Mouse (Mus musculus) forebrain, embryonic 13.5 days (tissue): ENCODE measurements at regions not wholly inside any gene's neighbourhood (a gene's known extent, or its start where the extent isn't known, plus 50 kb on each side); places are given as distances from the start of the nearest gene placed in this dataset.

Experiments used
- ATAC-seq: fragments of 200-750 bp; cut with Nextera tagmentation; 2 replicates; pipeline ENCODE4 v1.8.0; 2017
- H3K27ac ChIP-seq: fragments of 300-500 bp; sonication (generic); 2 replicates; pipeline ENCODE4 v1.5.1; 2015; ENCODE audit warnings: inconsistent platforms, mild to moderate bottlenecking, moderate library complexity
- H3K27me3 ChIP-seq: fragments of 300-500 bp; sonication (generic); 2 replicates; pipeline ENCODE4 v1.6.1; 2015; ENCODE audit warnings: mild to moderate bottlenecking, inconsistent platforms
- H3K36me3 ChIP-seq: fragments of 300-500 bp; sonication (generic); 2 replicates; pipeline ENCODE4 v1.6.1; 2015; ENCODE audit warnings: mild to moderate bottlenecking, inconsistent platforms; ENCODE audit not compliant: poor library complexity, severe bottlenecking
- H3K4me1 ChIP-seq: fragments of 300-500 bp; sonication (generic); 2 replicates; pipeline ENCODE4 v1.6.1; 2015; ENCODE audit warnings: inconsistent platforms
- H3K4me2 ChIP-seq: fragments of 300-500 bp; sonication (generic); 2 replicates; pipeline ENCODE4 v1.6.1; 2015; ENCODE audit warnings: inconsistent platforms, mild to moderate bottlenecking, moderate library complexity
- H3K4me3 ChIP-seq: fragments of 300-500 bp; sonication (generic); 2 replicates; pipeline ENCODE4 v1.5.1; 2015; ENCODE audit warnings: mild to moderate bottlenecking, inconsistent platforms
- H3K9ac ChIP-seq: fragments of 300-500 bp; sonication (generic); 2 replicates; pipeline ENCODE4 v1.6.1; 2015; ENCODE audit warnings: mild to moderate bottlenecking, inconsistent platforms
- H3K9me3 ChIP-seq: fragments of 300-500 bp; sonication (generic); replicated peaks from 2 replicates; pipeline ENCODE4 v1.6.1; 2016; ENCODE audit warnings: inconsistent platforms
- WGBS: fragments of 180-500 bp; shearing (Covaris S2); methylation state at CpG from one replicate; pipeline ENCODE4 v1.1.7; 2015; 5-methylcytosine and 5-hydroxymethylcytosine counted together

DNA sequence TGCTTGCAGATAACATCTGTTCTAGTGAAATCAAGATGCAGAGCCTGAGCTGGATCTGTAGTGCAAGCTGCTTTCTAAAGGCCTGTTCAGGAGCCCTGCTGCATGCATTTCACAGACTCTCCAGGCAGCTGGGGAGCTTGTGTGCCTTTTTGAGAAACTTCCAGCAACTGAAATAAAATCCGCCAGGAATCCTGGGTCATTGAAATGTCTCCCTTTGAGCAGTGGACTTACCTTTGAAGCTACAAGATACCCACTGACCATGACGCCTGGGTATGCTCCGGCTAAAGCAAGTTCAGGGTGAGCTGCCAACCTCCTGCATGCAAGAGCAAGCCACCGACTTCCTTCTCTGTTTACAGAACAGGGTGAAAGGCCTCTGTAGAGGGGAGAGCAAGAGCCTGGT is 278.7 kb downstream of the Cenpw start:
- Histone ChIP-seq H3K27me3 (no peaks in the 10 kb centered on the region), H3K9me3 (no peaks in the 10 kb centered on the region), H3K4me2 (no peak overlapping the region), H3K4me1 (no peaks in the 10 kb centered on the region; the same call in 1 of the 2 replicates), H3K27ac (no peak overlapping the region), H3K36me3 (no peaks in the 10 kb centered on the region), H3K4me3 (no peak overlapping the region), H3K9ac (no peak overlapping the region)
- 47% methylated on average over 4 of the region's 4 CpGs for WGBS
- ATAC-seq = peak; percentile 38; the same call in 1 of the 2 replicates

GRCm38 (mm10) chr10:29897780-29898363 is 302.5 kb downstream of the Cenpw start:
- Histone ChIP-seq H3K36me3 (no peaks in the 10 kb centered on the region), H3K4me2 (no peak overlapping the region), H3K9ac (no peak overlapping the region), H3K4me1 (no peaks in the 10 kb centered on the region), H3K27ac (no peak overlapping the region), H3K4me3 (no peak overlapping the region), H3K27me3 (no peaks in the 10 kb centered on the region), H3K9me3 (no peaks in the 10 kb centered on the region)
- peak; percentile 53 for ATAC-seq
- WGBS = 21% methylated on average over 1 of the region's 1 CpGs

- Histone ChIP-seq H3K9ac (no peak overlapping the region), H3K27ac (no peak overlapping the region), H3K4me3 (no peak overlapping the region), H3K4me1 (no peaks in the 10 kb centered on the region), H3K9me3 (no peaks in the 10 kb centered on the region), H3K4me2 (no peak overlapping the region), H3K36me3 (no peaks in the 10 kb centered on the region), H3K27me3 (no peaks in the 10 kb centered on the region)
- no peak for ATAC-seq
These were observed 328.9 kb upstream of the Rspo3 start for GRCm38 (mm10) chr10:29864566-29864965.

- Histone ChIP-seq H3K4me2 (no peak overlapping the region), H3K4me3 (no peak overlapping the region), H3K4me1 (peaks cover 6% of the 10 kb centered on the region), H3K36me3 (no peaks in the 10 kb centered on the region), H3K9ac (no peak overlapping the region), H3K27me3 (no peaks in the 10 kb centered on the region), H3K9me3 (no peaks in the 10 kb centered on the region), H3K27ac (no peak overlapping the region; the same call in 1 of the 2 replicates)
- ATAC-seq = peak; percentile 43; the same call in 1 of the 2 replicates
- WGBS = under 1% methylated on average over 2 of the region's 2 CpGs
These were observed 320.2 kb upstream of the Rspo3 start for GRCm38 (mm10) chr10:29855749-29856313.

- ATAC-seq = no peak
- H3K27ac ChIP-seq = no peak overlapping the region
- H3K36me3 ChIP-seq = no peaks in the 10 kb centered on the region
- H3K9me3 ChIP-seq = no peaks in the 10 kb centered on the region
- 50% methylated on average over 2 of the region's 2 CpGs for WGBS
- peaks cover 6% of the 10 kb centered on the region for H3K4me1 ChIP-seq
- H3K27me3 ChIP-seq = no peaks in the 10 kb centered on the region
- H3K4me3 ChIP-seq = no peak overlapping the region
- no peak overlapping the region for H3K4me2 ChIP-seq
- no peak overlapping the region for H3K9ac ChIP-seq
These were observed 316.8 kb upstream of the Rspo3 start for GRCm38 (mm10) chr10:29852516-29852915.

GRCm38 (mm10) chr10:29824939-29825658 is 289.4 kb upstream of the Rspo3 start:
- Histone ChIP-seq H3K27ac (no peak overlapping the region), H3K9me3 (no peaks in the 10 kb centered on the region), H3K4me3 (no peak overlapping the region), H3K9ac (no peak overlapping the region), H3K27me3 (no peaks in the 10 kb centered on the region), H3K4me2 (no peak overlapping the region), H3K4me1 (no peaks in the 10 kb centered on the region), H3K36me3 (no peaks in the 10 kb centered on the region)
- WGBS = 79% methylated on average over 5 of the region's 5 CpGs
- peak; percentile 41; the same call in 1 of the 2 replicates for ATAC-seq

GRCm38 (mm10) chr10:29824413-29824812 is 288.7 kb upstream of the Rspo3 start:
- Histone ChIP-seq H3K9me3 (no peaks in the 10 kb centered on the region), H3K4me2 (no peak overlapping the region), H3K4me3 (no peak overlapping the region), H3K36me3 (no peaks in the 10 kb centered on the region), H3K27me3 (no peaks in the 10 kb centered on the region), H3K27ac (no peak overlapping the region), H3K9ac (no peak overlapping the region), H3K4me1 (no peaks in the 10 kb centered on the region)
- ATAC-seq = no peak

DNA sequence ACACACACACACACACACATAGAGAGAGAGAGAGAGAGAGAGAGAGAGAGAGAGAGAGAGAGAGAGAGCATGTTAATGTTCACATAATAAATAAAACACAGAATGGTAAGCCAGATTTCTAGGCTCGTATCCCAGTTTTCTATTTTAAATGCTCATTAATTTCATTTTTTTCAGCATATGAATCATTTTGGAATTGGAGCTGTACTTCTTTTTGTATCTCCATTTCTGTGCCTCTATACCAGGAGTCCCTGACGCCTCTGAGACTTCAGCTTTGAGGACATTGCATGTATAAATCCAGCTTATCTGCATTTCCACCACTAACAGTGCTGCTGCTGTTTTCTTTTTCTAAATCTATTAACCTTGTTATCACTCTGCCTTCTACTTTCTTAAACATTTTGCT is 287.5 kb upstream of the Rspo3 start:
- peak; percentile 36; the same call in 1 of the 2 replicates for ATAC-seq
- no peak overlapping the region for H3K27ac ChIP-seq
- WGBS = 82% methylated on average over 2 of the region's 2 CpGs

DNA sequence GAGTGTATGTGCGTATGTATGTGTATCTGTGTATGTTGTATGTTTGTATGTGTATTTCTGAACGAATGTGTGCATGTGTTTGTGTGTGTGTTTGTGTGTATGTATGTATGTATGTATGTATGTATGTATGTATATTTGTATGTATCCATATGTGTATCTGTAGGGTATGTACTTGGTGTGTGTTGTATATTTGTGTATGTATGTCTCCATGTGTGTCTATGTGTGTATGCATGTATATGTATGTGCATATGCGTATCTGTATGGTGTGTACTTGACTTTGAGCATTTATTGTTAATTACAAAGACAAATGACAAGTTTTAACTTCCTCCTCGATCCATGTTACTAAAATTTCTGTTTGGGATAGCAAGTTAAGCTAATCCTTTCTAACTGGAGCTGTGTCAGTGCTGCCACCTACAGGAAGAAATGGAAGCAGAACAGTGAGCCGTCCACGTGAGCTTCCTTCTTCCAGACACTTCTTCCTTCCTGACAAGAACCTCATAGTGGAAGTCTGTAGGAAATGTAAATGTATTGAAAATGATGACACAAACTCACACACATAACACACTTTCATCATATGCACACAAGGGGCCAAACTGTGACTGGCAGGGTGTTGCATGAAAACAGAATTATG is 268.4 kb upstream of the Rspo3 start:
- 43% methylated on average over 6 of the region's 6 CpGs for WGBS
- Histone ChIP-seq H3K27me3 (no peaks in the 10 kb centered on the region), H3K4me2 (no peak overlapping the region), H3K9ac (no peak overlapping the region), H3K9me3 (no peaks in the 10 kb centered on the region), H3K36me3 (no peaks in the 10 kb centered on the region), H3K27ac (no peak overlapping the region), H3K4me3 (no peak overlapping the region), H3K4me1 (no peaks in the 10 kb centered on the region)
- ATAC-seq = peak; percentile 84

More for the DNA sequence above, 287.5 kb upstream of the Rspo3 start:
- no peak overlapping the region for H3K9ac ChIP-seq
- no peaks in the 10 kb centered on the region for H3K9me3 ChIP-seq
- no peak overlapping the region for H3K4me2 ChIP-seq
- 0 out of 2 replicates have a peak, but pooled peaks cover 3% of the 10 kb centered on the region for H3K4me1 ChIP-seq
- no peaks in the 10 kb centered on the region for H3K36me3 ChIP-seq
- H3K27me3 ChIP-seq = no peaks in the 10 kb centered on the region
- no peak overlapping the region for H3K4me3 ChIP-seq

GRCm38 (mm10) chr10:29802637-29803036 is 267.0 kb upstream of the Rspo3 start:
- 94% methylated on average over 3 of the region's 3 CpGs for WGBS
- no peak overlapping the region for H3K4me3 ChIP-seq
- no peak for ATAC-seq

DNA sequence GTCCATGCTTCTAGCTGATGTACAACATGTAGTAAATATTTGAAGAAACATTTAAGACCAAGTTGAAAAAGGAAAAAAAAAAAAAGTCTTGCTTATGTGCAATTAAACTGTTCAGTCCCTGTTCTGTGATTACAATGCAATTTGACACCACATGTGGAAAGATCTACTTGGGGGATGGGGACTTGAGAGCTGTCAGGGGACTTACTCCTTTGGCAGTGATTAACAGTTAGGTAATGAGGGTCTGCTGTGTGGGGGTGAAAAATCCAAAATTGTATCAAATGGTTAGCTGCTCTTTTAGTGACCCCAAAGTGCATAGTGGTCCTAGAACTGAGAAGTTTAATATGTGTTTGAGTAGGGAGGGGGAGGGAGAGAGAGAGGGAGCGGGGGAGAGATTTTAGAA is 259.0 kb upstream of the Rspo3 start:
- H3K9me3 ChIP-seq = no peaks in the 10 kb centered on the region
- H3K4me1 ChIP-seq = no peaks in the 10 kb centered on the region
- no peak for ATAC-seq
- no peaks in the 10 kb centered on the region for H3K36me3 ChIP-seq
- WGBS = 81% methylated on average over 1 of the region's 1 CpGs
- H3K4me2 ChIP-seq = no peak overlapping the region
- no peak overlapping the region for H3K9ac ChIP-seq
- H3K27me3 ChIP-seq = no peaks in the 10 kb centered on the region
- no peak overlapping the region for H3K4me3 ChIP-seq
- H3K27ac ChIP-seq = no peak overlapping the region

More at GRCm38 (mm10) chr10:29802637-29803036, 267.0 kb upstream of the Rspo3 start:
- H3K4me2 ChIP-seq = no peak overlapping the region
- no peaks in the 10 kb centered on the region for H3K36me3 ChIP-seq
- H3K9ac ChIP-seq = no peak overlapping the region
- no peaks in the 10 kb centered on the region for H3K4me1 ChIP-seq
- no peaks in the 10 kb centered on the region for H3K9me3 ChIP-seq
- no peak overlapping the region for H3K27ac ChIP-seq
- no peaks in the 10 kb centered on the region for H3K27me3 ChIP-seq

- no peak for ATAC-seq
- Histone ChIP-seq H3K27ac (no peak overlapping the region), H3K9ac (no peak overlapping the region), H3K4me2 (no peak overlapping the region), H3K27me3 (no peaks in the 10 kb centered on the region), H3K36me3 (no peaks in the 10 kb centered on the region), H3K9me3 (no peaks in the 10 kb centered on the region), H3K4me1 (no peaks in the 10 kb centered on the region), H3K4me3 (no peak overlapping the region)
- 71% methylated on average over 2 of the region's 2 CpGs for WGBS
These were observed 250.6 kb upstream of the Rspo3 start for GRCm38 (mm10) chr10:29786220-29786810.
